Mouse (Mus musculus) heart, postnatal 10 days (tissue): ENCODE results near the gene Lhfp. TPM values are rescaled to one million over a fixed set of nuclear protein-coding genes. Genes with fewer than 3 reads are reported as not detected.
"Not testable (repeated sequence)": the region's sequence is repeated elsewhere in the genome, so short reads cannot be mapped to it uniquely, and the experiment has no call there.

Source experiments
- DNase-seq, 2 experiments: peaks; one replicate each; pipeline ENCODE4 v3.0.0; 2021
- intact Hi-C: fragments of 180-260 bp; cut with DNase I; formaldehyde crosslinking; loops from one replicate; pipeline ENCODE4 v1.15.1; 2025
- total RNA-seq, 2 experiments: library from RNA; stranded (reverse); gene quantifications; 2 replicates each; pipeline ENCODE4 v1.2.3; 2021

Lhfp gene
- total RNA-seq, 2 experiments from 2014 or later: 80.2 to 85.2 TPM

DNA sequence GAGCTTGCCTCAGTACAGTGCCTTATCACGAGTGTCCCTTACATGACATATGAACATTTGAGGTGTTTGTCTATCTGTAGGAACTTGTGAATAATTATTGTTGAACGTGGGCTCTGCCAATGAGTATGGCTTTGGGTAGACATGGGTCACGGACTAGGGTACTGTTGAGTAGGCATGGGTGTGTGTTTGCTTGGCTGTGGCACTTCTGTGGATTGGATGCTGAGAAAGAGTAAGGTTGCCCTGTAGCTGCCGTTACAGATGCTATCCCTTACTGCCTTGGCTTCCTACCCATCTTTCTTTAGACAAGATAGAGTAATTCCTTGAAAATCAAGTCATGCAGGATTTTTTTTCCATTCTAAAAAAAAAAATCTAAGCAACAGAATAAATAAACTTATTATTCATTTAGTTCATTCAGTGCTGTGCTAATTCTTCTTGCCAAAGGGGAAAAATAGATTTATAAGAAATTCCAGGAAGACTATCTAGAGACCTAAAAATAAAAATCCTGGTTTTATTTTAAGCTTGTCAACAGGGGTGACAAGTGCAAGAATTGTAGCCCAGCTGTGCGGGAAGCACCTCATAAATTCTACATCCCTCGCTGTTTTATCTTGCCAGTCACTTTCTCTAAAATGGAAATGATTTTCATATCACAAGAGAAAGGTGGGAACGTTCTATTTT, 45.3 kb downstream of the Lhfp start:
- intact Hi-C loops: loop anchor here (5.0 kb wide), 1 partner anchor 44 kb away; the partner anchor contains the start of gene Lhfp

DNA sequence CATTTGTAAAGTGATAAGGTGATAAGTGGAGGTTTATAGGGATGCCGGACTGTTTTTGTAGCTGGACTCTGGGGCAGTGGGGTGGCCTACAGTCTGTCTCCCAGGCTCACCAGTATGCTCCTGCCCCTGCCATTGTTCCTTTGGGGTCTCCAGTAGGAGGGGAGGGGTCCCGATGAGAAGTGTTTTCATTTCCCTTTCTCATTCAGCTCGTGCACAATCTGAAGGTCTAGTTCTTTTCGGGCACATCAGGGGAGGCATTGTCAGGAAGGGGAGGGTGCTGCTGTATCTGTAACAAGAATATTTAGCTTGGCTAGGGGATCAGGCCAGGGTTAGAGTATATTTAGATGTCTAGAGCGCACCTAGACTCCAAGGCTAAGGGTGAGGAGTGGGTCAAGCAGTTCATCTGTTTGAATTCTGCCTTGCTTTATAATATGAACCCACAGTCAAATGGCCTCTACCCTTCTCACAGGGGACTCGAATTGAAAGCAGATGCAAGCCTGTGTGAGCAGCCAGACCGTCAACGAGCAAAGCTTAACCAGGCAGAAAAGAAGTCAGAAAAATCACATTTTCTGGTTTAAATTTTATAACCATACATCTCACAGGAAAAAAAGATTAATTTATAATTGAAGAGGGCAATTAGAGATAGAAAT, 46.0 kb downstream of the Lhfp start:
- intact Hi-C loops: loop anchor here (5.0 kb wide), 1 partner anchor 45 kb away; the partner anchor contains the start of gene Lhfp
- DNase-seq: no peak

More for the DNA sequence above, 45.3 kb downstream of the Lhfp start:
- no peak for DNase-seq

DNA sequence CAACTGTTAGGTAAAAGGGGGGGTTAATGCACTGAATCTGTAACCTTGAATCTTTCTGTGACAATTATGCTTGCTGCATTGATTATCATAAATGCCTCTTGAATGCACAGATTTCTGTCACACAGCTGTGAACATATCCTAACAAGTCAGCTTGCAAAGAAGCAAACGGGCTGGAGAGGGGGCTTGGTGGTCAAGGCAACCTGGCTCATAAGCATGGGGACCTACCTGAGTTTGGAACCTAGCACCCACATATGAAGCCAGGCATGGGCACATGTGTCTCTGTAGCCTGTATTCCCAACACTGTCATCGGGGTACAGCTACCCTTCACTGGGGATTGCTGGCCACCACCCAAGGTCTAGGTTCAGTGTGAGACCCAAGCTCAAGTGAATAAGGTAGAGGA, 48.6 kb downstream of the Lhfp start:
- intact Hi-C loops: loop anchor here (5.0 kb wide), 1 partner anchor 48 kb away; the partner anchor contains the start of gene Lhfp

DNA sequence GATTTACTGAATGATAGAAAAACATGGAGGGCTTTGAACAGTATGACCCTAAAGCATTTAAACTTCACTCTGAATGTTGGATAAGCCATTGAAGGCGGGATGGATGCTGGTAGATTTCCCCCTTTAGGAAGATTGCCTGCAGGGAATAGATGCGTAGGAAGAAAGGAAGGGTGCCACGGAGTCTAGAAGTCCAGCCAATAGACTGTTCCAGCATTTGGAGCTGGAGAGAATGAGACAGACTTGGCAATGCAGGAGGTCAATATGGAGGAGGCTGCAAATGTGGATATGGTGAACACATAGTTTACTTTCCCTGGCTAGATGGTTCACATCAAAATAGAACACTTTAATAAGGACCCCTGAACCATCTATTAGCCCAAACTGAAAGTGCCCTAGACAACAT, 58.9 kb downstream of the Lhfp start:
- peak in 1 of 2 experiments; percentile 40 for DNase-seq
- intact Hi-C loops: no loop called here

More for the DNA sequence above, 48.6 kb downstream of the Lhfp start:
- DNase-seq: no peak

DNA sequence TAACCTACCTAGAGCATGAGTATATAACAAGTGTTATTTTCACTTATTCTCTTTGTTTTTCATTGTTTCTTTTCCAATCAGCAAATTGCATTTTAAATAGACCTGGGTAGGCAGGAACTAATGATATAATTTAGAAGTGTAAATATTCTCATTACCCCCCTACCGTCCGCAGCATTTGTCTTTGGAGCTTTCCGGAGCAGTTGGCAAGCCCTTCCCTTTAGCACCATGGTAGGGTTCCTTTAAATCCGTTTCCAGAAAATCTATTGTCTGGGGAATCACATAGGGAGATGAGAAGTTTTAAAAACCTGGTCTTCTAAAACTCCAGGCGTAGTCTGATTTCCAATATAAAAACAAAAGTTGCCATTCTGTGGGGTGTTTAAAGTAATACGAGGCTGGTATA, 59.5 kb downstream of the Lhfp start:
- intact Hi-C loops: no loop called here
- DNase-seq: no peak

DNA sequence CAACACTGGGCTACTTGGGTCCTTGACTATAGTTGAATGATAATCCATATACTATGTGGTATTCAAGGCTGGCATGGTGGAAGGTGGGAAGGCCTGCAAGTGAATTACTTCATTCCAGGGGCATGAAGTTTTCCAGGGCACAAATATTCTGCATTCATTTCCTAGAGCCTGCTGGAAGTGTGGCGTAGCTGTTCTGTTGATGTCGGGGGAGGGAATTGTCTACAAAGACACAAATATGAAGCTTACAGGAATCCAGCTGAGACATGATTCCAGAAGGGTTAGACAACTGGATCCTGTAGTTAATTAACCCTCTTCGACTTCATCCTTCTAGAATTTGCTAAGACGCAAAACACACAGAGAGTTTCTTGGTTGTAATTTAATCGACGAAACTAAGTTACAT, 60.4 kb downstream of the Lhfp start:
- intact Hi-C loops: no loop called here
- DNase-seq: no peak

DNA sequence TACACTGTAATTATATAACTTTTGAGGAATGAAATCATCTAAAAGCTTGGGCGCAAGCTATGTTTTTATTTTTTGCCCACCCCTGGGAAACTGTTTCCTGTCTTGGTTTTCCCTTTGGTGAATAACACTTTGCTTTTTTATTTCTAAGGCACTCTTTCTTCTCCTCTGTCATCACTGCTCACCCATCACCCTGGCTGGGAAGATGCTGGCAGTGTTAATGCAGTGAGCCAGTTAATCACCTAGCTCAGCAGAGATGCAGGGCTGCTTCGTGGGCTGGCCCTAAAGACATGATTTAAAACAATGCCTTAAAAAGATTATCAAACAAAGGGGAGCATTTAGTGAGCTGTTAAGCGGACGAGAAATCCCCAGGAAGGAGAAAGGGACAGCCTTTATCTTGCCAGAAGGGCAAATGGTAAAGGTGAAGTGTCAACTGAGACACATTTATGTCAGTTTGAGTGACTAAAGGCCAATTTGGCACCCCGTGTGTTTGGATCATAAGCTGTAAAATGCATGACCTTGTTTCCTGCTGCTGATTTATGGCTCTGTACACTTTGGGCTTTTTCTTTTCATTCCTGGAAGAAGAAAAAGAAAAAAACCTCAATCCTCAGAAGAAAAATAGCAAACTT, 60.9 kb downstream of the Lhfp start:
- intact Hi-C loops: no loop called here

DNA sequence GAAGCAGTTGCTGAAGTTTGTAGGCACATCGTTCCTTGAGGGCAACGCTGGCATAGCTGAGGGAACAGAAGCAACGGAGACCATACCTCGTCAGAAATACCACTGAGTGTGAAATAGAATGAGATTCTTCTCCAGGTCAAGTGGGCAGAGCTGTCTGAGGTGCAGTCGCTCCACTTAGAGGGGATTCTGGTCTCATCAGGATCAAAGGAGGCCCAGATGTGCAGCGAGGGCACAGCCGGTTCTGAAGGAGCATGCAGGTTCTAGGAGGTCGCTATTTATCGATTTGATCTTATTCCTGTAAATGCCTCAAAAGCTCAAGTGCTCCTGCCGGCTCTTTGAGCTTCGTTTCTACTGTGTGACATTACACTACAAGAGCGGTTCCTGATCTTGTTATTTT, 61.4 kb downstream of the Lhfp start:
- intact Hi-C loops: no loop called here
- DNase-seq: no peak

More for the DNA sequence above, 60.9 kb downstream of the Lhfp start:
- DNase-seq: no peak

DNA sequence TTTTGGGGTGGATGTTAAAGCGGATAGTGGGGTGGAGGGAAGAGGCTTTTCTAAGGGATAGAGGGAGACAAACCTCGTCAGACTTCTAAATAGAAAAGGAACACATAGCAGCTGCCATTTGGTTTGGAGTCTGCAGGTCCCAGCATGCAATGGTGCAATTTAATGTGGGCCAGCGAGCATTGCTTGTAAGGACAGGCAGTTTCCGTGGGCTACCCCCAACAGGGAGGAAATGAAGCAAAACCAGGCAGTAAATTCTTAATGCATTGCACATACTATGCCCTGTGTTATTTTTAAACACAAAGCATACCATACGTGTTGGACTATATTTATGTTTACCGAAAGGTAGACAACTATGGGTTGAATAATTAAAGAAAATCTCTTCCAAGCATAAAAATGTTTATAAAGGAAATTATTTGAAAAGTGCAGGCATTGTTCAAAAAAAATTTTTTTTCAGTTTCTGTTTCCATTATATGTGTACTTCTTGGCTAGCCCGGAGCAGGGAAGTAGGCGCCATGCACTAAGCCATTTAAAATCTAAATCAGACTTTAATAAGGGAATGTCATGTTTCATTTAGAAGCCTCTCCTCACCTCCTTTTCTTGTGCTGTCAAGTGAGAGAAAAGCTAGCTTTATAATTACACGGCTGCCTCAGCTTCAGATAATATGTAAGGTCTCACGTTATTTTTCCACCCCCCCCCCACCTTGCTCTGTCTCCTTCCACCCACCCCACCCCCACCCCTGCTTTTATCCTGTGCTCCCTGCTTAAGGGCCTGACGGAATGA, 67.5 kb downstream of the Lhfp start:
- intact Hi-C loops: no loop called here

DNA sequence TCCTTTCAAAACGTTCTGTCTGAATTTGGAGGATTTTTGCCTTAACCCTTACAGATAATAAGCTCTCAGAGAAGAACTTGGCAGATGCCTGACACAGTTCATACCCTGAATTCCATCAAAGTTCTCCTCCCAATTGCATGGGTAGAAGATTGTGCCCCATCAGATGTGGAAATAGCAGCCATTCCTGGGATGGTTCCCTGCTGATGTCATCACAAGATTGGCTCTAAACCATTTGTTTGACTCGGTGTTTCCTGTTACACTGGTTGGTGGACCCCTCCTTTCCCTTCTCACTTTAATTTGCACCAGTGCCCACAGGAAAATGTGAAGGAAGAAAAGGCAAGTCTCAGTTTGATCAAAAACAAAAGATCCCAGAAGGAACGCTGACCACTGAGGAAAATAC, 68.6 kb downstream of the Lhfp start:
- DNase-seq: peak in 1 of 2 experiments; percentile 29
- intact Hi-C loops: no loop called here

More for the DNA sequence above, 67.5 kb downstream of the Lhfp start:
- no peak for DNase-seq

DNA sequence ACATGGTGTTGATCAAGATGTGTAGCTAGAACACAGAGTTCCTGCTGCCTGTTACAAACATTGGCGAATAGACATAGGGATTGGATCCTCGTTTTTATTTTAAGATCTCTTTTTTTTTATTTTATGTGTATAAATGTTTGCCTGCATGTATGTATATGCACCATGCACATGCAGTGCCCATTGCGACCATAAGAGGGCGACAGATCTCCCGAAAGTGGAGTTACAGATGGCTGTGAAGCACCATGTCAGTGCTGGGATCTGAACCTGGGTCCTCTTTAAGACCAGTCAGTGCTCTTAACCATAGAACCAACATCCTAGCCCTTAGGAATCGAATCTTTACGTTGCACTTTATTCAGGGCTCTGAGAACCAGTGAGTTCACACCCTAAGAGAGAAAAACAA, 70.7 kb downstream of the Lhfp start:
- no peak for DNase-seq
- intact Hi-C loops: no loop called here

DNA sequence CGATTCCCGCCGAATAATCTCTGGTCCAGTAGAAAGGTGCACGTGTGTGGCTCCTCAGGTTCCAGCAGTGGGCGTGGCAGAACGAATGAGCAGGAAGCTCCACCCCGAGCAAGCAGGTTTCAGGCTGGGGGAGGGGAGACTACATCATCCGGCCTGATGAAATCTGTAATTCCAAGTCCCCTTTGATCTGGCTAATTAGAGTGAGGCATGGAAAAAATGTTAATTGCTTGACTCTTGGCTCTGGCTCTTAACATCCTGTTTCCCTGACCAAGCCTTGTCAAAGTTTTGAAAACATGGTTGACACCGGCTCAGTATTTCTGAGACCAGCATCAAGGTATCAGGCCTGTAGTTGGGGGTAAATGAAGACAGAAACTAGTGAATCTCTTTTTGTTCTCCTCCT, 77.4 kb downstream of the Lhfp start:
- intact Hi-C loops, DNase-seq: not testable (repeated sequence)

DNA sequence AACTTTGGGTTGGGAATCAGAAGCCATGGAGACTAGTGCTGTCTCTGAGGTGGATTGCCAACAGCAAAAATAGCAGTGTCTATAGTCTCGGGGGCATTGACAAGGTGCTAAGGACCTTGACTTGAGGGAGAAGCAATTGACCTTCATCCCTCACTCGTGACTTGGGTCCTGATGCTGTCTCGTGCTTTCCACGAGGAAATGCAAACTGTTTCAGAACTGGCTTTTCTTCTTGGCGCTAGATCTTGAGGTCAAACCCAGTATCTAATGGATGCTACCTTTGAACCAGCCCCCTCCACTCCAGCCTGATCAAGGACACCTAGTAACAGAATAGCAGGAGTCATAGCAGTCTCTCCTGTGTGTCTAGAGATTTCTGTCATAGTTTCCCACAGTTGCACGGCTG, 78.7 kb downstream of the Lhfp start:
- DNase-seq: no peak
- intact Hi-C loops: no loop called here

DNA sequence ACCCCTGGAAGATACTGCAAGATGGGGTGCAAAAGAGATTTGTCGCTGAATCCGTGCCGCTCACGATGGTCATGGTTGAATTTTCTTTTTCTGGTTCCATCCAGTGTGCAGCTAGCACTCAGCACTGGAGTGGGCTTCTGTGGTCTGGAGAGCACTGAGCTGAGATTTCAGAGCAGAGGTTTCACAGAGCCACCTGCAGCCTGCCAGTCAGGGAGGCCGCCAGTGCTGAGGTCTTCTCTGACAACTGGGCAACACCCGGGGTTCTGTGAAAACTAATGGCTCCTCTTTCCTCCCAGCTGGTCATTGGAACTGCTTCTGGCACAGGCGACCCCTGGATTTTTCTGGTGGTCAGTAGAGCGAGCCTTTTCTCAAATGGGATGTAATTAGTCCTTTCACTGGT, 84.2 kb downstream of the Lhfp start:
- DNase-seq: no peak
- intact Hi-C loops: no loop called here

DNA sequence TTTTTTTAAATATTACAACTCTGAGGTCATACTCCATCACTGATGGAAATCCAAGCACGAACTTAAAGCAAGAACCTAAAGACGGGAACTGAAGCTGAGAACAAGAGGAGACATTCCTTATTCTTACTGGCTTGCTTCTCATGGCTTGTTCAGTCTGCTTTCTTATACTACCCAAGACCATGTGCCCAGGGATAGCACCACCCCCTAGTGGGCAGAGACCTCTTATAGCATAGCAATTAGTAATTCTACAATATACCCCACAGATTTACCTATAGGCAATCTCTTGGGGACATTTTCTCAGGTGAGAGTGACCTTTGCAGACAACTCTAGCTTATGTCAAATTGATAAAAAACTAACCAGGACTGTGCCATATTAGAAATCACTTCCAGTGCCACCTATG, 97.5 kb downstream of the Lhfp start:
- intact Hi-C loops: no loop called here

DNA sequence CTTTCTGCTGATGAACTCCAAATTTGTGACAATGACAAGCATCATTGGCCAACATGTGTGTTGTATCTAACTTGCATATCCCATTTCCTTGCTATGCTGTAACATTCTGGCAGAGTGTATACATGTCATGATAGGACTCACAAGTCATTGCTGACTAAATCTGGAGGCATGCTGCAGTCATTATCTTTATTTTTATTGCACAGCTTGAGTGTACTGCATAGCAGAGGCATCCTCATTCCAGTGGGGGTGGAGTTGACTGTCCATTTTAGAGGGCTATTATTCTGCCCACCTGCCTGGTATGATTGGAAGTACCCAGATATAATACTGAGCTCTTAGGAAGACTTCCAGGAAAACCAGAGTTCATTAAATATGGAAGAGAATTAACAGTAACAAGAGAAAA, 97.9 kb downstream of the Lhfp start:
- intact Hi-C loops: no loop called here
- DNase-seq: no peak

More for the DNA sequence above, 97.5 kb downstream of the Lhfp start:
- peak in 1 of 2 experiments; percentile 27 for DNase-seq

DNA sequence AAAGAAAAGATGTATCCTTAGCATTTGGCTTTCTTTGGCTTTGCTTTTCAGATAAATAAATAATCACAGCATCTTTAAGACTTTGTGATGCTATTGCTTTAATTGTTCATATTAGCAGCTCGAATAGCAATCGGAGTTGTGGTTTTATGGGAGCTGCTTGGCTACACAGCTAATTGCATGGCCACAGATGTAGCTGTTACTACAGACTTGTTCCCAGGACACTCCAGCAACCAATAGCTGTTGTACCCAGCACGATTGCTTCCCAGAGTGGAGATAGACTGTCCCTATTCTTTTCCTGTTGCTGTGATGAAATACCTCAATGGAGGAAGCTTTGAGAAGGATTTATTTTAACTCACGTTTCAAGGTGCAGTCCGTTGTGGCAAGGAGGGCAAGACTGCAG, 98.3 kb downstream of the Lhfp start:
- DNase-seq: no peak
- intact Hi-C loops: no loop called here

DNA sequence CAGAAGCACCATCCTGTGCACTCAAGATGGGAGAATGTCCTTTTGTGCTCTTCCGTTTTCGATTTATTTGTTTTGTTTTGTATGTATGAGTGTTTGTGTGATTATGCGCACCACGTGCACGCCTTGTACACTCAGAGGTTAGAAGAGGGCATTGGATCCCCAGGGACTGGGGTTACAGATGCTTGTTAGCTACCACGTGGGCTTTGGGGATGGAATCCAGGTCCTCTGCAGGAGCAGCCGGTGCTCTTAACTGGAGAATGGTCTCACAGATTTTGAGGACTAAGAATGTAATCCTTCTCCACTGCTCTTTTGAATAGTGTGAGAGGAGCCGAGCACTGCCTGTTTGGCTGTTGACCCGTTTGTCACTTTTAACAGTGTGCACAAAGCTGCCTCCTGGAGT, 101.2 kb downstream of the Lhfp start:
- intact Hi-C loops: no loop called here

DNA sequence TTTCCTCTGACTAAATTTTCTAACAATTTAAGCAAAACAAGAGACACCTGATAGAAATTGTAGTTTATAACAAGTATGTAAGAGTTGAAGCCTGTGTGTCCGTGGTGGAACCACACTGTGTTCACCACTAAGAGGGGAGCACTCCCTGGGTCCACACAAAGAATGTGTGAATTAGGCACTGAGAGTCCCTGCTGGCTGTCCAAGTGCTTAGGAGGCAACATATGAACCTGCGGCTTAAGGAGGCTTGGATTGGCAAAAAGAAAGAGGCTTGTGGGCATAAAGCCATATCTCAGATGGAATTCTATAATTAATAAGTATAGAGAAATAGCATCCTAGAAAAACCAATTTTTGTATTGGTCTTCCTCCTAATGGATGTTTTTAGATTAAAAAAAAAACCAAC, 104.2 kb downstream of the Lhfp start:
- DNase-seq: no peak
- intact Hi-C loops: no loop called here

More for the DNA sequence above, 101.2 kb downstream of the Lhfp start:
- DNase-seq: peak; percentile 23 to 35

DNA sequence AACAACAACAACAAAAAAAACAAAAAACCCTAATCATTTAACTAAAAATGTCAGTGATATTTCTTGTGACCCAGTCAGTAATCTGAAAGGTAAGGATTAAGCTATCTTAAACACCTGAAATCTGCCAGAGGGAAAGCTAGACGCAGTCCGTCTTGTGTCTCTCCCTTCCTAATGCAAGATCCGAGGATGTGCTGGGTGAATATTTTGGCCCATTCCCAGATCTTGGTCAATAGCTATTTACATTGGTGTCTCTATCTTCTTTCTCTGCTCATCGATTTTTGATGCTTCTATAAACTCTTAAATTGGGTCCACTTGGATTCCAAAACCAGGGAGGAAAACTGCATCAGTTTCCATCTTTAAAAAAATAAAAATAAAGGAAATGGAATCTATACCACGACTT, 104.6 kb downstream of the Lhfp start:
- intact Hi-C loops: no loop called here
- no peak for DNase-seq

DNA sequence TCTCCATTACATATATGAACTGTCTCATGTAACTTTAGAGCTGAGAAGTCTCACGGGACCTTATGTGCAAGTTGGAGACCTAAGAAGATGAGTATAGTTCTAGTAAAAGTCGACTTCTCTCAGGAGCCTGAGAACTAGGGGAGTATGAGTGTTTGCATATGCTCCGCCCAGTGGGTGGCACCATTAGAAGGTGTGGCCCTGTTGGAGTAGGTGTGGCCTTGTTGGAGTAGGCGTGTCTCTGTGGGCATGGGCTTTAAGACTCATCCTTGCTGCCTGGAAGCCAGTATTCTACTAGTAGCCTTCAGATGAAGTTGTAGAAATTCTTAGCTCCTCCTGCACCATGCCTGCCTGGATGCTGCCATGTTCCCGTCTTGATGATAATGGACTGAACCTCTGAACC, 105.7 kb downstream of the Lhfp start:
- intact Hi-C loops: no loop called here

More for the DNA sequence above, 105.7 kb downstream of the Lhfp start:
- no peak for DNase-seq
